Mouse (Mus musculus) gastrocnemius, postnatal 10 days (tissue): Measurements from ENCODE around the gene Ccni. TPM values are rescaled to one million over a fixed set of nuclear protein-coding genes. Genes with fewer than 3 reads are reported as not detected.

ENCODE experiments used
- DNase-seq: peaks from one replicate; pipeline ENCODE4 v3.0.0; 2021; ENCODE audit warnings: mixed read lengths
- total RNA-seq, 2 experiments: library from RNA; stranded (reverse); gene quantifications; 2 replicates each; pipeline ENCODE4 v1.2.3; 2021

The Ccni gene
- total RNA-seq, 2 experiments from 2014 or later: 117 to 125 TPM

DNA sequence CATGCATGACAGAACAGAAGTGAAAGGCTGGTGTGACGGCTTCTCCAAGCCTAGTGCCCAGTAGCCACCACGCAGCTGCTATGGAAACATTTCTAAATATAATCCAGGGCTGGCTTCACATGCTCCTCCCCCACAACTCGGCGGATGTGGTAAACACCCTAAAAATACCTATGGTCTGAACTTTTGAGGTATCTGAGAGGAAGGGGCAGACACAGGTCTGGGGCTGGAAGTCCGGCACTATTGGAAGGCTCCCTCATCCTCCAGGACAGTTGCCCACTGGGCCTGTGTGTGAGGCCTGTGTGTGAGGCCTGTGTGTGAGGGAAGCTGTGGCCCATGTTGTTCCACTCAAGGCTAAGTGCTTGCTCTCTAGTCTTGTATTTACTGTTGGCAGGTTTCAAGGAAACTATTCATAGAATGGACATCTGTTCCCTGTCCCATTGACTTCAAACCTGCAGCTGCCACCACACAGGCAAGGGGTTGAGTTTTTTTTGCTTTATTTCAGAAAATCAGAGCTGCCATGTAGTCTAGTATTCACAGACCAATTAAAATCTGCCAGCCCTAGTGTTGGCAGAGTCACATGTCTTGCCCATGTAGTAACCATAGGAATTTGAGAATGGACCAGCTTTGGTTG is 69.2 kb downstream of the Ccni start:
- DNase-seq: peak; percentile 34

DNA sequence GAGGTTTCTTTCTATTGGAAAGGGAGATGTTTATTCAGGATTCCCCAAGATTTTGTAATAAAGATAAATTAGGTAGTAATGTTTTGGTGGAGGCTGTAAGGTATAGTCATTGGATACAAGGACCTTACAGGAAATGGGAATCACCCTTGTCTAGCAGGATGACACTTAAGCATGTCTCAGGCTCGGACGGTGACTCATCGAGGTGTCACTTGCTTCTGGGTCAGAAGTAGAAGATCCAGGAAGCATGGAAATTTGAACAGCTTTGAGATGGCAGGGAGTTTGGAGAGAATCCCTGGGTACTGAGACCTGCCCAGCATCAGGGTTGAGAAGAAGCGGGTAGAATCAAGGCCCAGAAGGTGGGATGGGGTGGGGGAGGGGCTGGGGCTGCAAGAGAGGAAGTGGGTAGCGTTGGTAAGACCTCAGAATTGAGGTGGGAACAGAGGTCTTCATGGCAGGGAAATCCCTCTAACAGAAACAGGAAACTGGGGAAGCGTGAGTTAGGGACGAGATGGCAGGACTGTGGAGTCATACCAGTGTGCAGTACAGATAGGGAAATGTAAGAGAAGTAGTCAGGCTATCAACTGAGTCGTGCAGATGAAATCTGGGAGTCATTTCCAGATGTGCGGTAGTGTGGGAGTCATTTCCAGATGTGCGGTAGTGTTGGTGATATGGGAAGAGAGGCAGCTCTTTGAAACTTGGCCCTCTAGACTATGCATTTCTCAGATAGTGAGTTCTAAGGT is 70.8 kb downstream of the Ccni start:
- no peak for DNase-seq

- DNase-seq: no peak
These were observed 72.7 kb downstream of the Ccni start for GRCm38 (mm10) chr5:93133445-93134244.

Other genes starting within 250 kb of the Ccni start
- under 1 TPM in 1 of 2 experiments, not detected in 1; 0.07 TPM for gene Sowahb, start 161.5 kb downstream of the Ccni start, total RNA-seq
- gene Sept11, start 113.1 kb downstream of the Ccni start, total RNA-seq: 100 to 1,000 TPM; 161 to 185 TPM
- under 1 TPM in 1 of 2 experiments, not detected in 1; 0.50 TPM for gene 2010109A12Rik, start within 50 bp of the Ccni start, total RNA-seq
- gene Ccng2, start 60.8 kb upstream of the Ccni start, total RNA-seq: 10 to 100 TPM; 16.9 to 18.2 TPM